Mouse (Mus musculus): Measurements from ENCODE around the gene Acaa1b. TPM values are rescaled to one million over a fixed set of nuclear protein-coding genes. Genes with fewer than 3 reads are reported as not detected.
A peak's percentile ranks its signal among the peaks of the same experiment; 100 is the strongest.

Acaa1b gene
- total RNA-seq, 4 experiments from 2014 or later, result 1.00 to 2.0 (median 1.5) TPM

DNA sequence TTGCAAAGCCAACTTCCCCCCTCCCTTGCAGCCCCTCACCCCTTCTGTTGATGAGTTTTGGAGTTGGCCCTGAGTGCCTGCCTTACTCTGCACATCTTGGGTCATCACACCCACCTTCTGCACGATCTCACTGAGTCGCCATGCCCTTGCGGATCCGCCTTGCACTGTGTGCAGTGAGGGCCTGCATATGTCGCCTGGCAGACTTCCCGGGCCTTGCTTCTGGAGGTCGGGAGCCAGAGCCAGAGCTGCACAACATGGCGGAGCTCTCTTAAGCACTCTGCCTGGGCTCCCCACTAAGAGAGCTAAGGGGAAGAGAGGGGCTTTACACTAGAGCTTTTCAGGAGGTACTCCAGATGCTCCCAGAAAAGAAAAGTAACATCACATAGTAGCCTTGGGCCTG is 12.2 kb downstream of the Acaa1b start:
- DNase-seq (ENCODE audit: low spot score in 2 of 2), result no peak

DNA sequence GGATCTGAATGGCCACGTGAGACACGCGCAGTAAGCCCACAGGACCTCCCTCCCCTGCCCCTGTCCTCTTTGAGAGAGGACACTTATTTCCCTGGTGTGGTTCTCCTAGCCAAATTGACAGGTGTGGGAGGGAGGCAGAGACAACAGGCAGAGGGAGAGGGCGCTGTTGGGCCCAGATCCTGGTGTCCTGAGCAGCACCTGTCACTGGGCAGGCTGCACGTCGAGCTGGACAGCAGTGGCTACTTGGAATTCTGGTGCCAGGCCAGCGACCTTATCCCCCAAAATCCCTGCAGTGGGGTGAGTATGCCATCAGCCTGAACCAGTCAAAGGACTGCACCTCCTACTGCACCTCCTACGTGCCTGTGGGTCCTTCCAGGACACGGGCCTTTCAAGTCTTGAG is 13.5 kb downstream of the Acaa1b start:
- DNase-seq (ENCODE audit: low spot score in 2 of 2), result no peak

DNA sequence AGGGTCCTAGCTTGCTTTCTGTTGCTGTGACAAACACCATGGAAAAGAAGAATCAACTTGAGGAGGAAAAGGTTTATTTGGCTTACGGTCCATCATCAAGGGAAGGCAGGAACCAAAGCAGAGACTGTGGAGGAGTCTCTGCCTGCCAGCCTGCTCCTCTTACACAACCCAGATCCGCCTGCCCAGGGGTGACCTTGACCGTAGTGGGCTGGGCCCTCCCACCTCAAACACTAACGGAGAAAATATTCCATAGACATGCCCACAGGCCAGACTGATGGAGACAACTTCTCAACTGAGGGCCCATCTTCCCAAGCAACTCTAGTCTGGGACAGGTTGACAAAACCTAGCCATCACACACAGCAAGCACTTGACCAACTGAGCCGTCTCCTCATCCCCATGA is 14.8 kb downstream of the Acaa1b start:
- DNase-seq (ENCODE audit: low spot score in 2 of 2), result no peak

DNA sequence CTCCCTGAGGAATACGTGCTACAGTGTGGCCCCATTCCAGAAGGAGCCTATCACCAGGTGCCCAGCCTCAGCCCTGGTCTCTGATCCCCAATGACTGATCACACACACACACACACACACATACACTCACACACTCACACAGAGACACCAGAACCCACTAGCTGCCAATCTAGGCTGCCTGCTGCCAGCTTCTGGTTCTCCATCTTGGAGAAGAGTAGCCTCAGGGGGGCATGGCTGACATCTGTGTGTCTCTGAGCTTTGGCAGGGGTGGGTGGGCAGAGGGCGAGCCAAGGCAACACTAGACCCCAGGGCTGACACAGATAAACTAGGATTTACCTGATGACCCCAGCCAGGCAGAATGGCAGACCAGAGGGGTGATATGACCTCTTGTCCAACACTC is 18.1 kb downstream of the Acaa1b start:
- DNase-seq (ENCODE audit: low spot score in 2 of 2), result no peak

DNA sequence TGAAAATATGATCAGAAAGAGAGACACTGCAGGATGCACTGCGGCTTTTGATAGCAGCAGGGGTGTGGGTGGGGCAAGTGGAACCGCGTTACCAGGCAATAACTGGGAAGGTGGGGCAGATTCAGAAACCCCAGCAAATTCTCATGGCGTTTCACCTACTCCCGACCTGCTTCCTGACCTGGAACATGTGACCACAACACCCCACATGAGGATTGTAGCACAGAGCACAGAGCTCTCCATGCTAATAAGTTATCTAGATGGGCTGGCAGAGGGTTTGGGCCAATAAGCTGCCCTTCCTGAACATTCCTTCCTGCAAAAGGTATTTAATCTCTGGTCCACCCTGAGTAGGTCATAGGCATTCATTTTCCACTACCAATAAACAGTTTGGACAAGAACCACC is 26.2 kb downstream of the Acaa1b start:
- no peak for DNase-seq (ENCODE audit: low spot score in 2 of 2)

DNA sequence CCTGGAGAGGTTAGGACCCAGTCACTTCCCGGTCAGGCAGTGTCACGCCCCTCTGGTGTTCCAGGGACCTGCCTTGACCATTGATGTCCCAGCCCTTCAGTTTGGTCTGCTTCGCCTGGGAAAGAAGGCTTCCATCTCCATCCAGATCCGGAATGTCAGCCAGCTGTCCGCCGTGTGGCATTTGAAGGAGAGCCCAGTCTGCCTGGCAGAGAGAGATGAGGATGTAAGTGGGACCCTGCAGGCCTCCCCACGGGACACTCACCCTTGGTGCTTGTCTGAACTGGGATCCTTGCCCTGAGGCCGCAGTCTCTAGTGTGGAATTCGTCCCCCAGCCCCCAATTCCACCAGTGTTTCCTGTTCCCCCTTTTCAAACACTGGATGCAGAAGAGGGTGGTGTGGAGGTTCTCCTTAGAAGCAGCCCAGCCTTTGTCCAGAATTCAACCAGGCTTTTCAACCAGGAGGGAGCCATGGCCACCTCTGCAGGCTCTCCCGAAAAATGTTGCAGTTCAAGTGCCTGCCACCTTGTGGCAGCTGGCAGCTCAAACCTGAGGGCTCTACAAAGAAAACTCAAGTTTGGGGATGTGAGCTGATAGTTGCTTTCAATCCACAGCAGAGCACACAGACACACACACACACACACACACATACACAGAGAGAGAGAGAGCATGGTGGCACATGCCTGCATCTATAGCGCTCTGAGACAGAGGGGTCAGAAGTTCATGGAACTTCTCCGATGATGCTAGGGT is 28.3 kb downstream of the Acaa1b start:
- no peak for DNase-seq (ENCODE audit: low spot score in 2 of 2)

DNA sequence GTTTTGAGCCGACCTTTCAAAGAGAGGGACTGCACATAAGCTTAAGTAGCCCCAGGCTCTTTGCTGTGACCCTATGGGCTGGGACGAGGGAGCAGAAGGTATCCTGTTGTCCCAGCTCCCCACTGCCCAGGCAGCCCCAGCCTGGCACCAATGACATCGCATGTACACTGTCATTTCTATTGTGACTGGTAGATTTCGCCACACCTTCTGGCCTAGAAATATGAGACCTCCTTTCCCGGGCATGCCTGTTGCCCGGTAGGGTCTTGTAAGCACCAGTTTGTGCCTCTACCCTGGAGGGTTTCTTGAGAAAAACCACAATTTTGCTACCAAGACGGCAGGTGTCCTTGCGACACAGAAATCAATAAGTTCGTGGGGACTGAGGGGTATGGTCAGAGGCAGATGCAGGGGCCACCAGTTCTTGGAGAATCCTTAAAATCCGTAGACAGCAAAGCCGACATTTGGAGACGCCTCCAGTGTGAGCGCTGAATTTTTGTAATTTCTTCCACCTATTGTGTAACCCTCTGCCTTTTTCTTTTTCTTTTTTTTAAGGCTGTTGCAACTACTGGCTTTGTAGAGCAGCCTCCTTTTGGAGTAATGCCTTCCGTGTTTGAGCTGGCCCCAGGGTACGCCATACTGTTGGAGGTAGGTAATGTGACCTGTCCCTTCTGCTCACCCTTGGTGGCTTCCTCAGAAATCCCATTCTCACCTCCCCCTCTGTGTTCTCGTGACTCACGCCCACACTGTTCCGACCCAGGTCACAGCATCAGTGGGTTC is 34.1 kb downstream of the Acaa1b start:
- DNase-seq (ENCODE audit: low spot score in 2 of 2), result no peak

DNA sequence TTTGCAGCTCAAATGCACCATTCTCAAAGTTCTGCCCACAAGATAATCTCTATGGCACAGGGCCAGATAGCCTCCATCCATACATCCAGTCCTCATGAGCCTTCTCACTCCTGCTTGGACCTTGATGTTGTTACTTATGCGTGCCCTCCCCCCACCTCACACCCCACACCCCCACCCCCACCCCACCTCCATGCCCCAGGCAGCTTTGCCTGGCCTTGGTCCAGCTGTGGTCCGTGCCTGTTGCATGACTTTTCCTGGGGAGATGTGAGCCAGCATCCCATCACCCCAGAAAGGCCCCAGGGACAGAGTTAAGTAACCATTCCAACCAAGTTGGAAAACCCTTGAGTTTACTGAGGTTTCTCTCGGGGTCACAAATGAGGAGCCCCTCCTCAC is 36.7 kb downstream of the Acaa1b start:
- DNase-seq (ENCODE audit: low spot score in 2 of 2), result no peak

DNA sequence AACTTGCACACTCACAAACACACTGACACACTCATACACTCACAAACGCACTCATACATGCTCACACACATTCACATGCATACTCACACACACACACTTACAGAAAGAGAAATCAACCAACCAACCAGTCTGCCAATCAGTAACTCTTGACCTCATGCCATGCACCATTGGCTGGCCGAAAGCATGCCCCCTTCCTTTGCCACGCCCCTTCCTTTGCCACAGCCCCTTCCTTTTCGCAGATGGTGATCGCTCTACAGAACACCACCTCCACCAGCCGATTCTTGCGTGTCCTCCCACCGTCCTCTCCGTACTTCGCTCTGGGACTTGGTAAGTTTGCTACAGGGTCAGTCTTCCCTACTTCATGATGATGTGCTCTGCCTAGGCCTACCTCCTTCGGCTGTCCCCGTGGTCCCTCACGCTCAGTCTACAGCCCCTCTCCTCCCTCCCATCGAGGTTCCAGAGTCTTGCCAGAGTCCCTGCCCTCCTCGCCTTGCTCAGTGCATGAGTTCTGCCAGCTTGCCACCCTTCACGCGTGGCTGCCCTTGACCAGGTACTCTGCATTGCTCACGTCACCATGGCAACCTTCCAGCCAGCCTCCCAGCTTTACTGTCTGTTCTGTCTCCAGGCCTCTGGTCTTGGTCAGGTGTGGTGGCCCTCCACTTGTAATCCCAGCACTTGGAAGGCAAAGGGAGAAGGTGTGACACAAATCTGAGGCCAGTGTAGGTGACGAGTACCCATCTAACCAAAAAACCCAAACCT is 37.3 kb downstream of the Acaa1b start:
- DNase-seq (ENCODE audit: low spot score in 2 of 2), result no peak

DNA sequence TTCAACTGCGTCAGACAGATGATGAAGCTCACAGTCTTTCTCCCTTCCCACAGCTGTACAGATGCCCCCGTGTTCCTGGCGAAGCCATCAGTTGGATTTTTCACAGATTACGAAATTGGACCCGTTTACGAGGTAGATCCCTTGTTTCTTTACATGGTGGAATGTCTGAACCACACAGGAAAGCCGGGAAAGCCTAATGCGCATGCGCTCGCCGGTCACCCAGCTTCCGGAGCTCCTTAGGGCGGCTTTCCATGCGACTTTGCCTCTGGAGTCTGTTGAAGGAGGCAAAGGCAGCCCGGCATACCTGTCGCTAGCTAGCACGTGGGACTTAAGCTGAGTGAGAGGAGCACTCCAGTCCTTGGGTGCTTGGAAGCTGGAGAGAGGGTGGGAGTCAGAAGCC is 42.0 kb downstream of the Acaa1b start:
- DNase-seq (ENCODE audit: low spot score in 2 of 2), result no peak

DNA sequence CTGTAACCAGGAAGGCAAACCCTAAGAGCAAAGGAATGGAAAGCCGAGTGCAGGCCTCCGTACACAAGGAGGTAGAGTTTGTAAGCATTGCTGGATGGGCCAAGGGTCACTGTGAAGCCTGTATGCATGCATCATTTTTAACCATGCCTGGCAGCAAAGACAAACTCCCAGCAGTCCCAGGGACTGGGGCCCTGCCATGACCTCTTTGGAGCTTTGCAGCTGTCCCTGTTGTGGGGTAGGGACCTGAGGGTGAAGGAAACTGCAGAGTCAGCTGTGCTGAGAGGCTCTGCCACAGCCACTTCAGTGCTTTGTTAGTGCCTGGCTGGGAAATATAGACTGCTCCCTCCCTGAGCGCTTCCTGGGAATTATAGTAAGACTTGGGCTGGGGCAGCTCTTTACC is 46.3 kb downstream of the Acaa1b start:
- no peak for DNase-seq (ENCODE audit: low spot score in 2 of 2)

DNA sequence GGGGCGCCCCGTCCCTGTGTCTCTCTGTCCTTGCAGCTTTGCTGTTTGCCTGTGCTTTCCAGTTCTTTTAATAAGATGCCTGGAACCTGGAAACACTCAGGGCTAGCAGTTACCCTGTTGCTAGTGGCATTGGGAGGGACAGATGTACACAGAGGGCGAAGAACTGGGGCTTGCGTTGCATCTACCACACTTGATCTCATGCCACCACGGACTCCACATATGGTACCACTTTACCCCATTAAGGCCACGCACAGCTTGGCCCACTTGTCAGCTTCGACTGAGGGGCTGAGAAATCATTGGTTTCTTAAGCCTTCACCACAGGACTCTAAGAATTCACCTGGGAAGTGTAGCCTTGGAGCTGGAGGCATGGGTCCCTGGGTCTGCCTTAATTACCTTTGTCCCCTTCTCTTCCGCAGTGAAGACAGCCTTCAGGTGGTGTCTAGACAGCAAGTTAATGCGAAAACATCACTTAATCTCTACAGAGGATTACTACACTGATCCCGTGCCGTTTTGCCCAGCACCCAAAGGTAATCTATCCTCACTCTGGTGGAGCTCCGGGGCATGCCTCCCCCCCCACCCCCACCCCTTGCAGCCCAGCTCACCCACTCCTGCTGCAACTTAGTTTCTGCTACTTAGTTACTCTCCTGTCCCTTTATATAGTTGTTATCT is 47.1 kb downstream of the Acaa1b start:
- DNase-seq (ENCODE audit: low spot score in 2 of 2), result no peak

DNA sequence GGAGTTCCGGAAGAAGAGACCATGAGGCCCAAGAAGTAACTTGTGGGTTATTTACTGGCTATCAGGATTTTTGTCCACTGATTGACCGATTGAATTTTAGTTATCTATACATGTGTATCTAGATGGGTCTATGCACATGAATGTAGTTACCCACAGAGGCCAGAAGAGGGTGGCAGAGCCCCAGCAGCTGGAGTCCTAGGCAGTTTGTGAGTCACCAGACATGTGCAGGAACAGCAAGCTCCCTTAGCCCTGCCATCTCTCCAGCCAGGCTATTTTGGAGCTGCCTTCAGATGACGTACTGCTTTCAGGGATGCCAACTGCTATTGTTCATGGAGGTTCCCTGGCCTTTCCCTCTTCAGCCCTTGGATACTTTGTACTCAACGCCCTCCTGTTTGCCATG is 49.3 kb downstream of the Acaa1b start:
- DNase-seq (ENCODE audit: low spot score in 2 of 2), result no peak

DNA sequence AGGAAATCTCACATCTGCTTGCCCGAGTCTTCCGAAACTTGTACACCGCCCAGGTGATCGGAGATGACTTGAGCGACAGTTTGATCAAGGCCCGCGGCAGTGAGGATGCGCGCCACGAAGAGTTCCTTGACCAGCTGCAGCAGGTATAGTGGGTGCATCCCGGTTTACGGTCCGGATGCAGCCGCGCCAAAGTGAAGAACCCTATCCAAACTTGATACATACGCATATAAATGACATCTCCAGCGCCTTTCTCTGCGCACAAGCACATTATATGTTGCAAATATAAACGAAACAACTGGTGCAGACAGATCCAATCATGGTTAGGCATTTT is 54.1 kb downstream of the Acaa1b start:
- DNase-seq (ENCODE audit: low spot score in 2 of 2), result no peak

DNA sequence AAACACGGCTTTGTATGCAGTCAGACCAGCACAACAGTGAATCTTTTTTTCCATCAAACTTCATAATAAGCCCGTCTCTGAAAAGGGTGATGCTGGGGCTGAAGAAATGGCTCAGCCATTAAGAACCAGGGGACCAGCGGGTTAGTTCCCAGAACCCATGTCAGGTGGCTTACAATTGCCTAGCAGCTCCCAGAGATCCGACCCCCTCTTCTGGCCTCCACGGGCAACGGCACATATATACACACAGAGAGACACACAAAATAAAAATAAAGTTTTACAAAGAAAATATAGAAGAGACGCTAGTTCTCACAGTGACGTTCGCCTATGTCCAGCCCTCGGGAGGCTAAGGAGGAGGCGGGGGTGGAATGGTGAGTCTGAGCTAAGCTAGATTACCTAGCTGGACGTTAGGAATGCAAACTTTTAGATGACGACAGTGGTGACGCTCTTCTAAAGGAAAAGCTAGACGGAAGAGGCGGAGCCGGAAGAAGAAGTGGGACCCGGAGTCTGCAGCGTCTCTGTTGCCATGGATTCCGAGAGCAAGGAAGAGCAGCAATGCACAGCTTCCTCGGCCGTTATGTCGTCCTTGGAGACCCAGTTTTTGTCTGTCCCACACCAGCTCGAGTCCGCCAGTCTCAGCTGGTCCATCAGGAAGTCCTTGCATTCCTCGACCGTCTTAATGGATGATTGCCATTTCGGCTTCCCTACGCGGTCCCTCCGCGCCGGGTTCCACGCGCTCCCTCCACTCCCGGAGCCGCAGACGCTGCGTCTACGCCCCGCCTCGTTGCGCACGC is 54.7 kb downstream of the Acaa1b start, which contains the start of gene Dlec1:
Gene Dlec1 (plus strand): TSS at position 487 of the 791 bp plus-strand sequence.
- DNase-seq (ENCODE audit: low spot score in 2 of 2), result peak; percentile 75 to 76

DNA sequence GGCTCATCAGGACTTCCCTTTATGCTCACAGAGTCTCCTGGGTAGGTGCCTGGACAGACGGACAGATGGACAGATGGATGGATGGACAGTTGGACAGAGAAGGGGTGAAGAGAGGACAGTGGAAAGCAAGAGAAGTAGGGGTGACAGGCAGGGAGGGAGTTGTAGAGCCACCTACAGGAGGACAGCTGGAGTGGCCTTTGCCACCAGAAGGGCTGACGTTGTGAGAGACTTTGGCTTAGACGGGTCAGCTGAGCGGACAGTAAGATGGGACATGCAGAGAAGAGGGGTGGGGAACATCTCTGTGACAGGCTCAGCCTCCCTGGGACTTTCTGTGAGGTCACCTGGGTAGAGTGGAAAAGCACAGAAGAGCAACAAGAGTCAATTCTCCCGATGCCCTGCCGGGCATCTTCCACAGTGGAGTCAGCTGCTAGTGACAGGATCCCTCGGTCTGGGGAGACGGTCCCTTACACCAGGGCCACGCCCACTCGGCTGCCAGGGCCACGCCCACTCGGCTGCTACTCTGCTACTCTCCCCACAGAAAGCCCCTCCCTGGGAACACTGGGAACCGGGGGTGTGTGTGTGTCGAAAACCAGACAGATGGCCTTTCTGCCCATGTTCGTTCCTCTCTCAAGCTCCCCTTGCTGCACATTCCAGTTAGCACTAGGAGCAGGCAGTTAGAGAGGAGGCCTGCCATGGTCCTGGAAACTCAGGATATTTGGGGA is 56.6 kb downstream of the Acaa1b start:
- DNase-seq (ENCODE audit: low spot score in 2 of 2), result peak; percentile 66 to 77

Measured in layer of hippocampus, adult 8-10 months (tissue).